Mouse (Mus musculus): Measurements from ENCODE around the gene Cldn34c1. TPM values are rescaled to one million over a fixed set of nuclear protein-coding genes. Genes with fewer than 3 reads are reported as not detected.
"Not testable (repeated sequence)": the region's sequence is repeated elsewhere in the genome, so short reads cannot be mapped to it uniquely, and the experiment has no call there.

Cldn34c1 gene
- not detected in 2 replicates for polyA plus RNA-seq (2012; ENCODE audit: insufficient read depth, insufficient read length, low replicate concordance, missing spikeins)

DNA sequence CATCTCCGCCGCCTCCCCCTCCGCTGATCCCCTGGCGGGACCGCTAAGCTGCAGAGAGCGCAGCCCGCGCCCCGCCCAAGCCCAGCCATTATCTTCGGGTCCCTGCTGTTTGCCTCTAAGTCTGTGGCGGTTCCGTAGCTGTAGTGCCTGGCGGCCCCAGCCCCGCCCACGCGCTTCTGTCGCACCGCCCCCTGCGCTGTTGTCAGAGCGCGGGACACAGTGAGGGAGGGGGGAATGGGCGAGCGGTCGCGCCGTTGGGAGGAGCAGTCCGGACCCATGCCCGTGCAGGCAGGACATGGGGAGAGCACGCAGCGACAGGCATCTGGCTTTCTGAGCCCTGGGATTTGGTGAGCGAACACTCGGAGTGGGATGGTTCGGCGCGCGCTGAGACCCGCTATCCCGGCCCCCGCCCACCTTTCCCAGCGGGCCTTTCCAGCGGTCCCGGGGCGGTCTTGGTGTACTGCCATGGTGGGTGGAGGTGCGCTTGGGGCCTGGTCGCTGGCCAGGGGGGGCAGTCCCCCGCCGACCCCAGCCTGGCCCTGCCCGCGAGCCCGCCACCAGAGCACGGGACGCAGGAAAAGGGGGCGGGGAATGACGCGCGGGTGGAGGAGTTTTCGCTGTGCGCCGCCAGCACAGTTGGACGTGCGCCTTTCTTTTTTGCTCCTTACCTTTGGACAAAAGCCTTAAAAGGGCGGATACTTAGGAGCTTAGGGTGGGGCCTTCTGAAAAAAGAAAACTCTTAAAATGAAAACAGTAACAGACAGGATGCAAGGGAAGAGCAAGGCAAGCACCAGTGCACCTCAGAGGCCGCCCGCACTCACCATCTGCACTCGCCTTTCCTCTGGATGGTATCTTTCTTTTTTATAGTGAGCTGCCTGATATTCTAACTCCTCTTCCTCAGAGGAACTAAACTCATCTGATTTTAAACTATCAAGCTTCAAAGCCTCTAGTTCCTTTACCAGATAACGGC lies at the start of gene Cldn34c1:
Gene Cldn34c1, plus strand, starts transcription at position 205 of the 970 bp plus-strand sequence.
- Histone ChIP-seq H3K4me1 (ENCODE audit: control insufficient read depth, insufficient read depth, low read length) (no peaks in the 10 kb centered on the region), H3K27ac (ENCODE audit: insufficient read depth, low read depth, low read length) (peak within 1 kb of the TSS; percentile 86), H3K4me3 (ENCODE audit: insufficient read depth, low read depth, low read length) (peak within 1 kb of the TSS; percentile 84)
- WGBS = 14% methylated on average over 66 of the region's 66 CpGs
- no peak for TF ChIP-seq POLR2A (IDR thresholded peaks at IDR 0.05; ENCODE audit: insufficient read depth, low read depth, low read length)
- no peak for TF ChIP-seq CTCF (IDR thresholded peaks at IDR 0.05; ENCODE audit: insufficient read depth, low read depth, low read length)

DNA sequence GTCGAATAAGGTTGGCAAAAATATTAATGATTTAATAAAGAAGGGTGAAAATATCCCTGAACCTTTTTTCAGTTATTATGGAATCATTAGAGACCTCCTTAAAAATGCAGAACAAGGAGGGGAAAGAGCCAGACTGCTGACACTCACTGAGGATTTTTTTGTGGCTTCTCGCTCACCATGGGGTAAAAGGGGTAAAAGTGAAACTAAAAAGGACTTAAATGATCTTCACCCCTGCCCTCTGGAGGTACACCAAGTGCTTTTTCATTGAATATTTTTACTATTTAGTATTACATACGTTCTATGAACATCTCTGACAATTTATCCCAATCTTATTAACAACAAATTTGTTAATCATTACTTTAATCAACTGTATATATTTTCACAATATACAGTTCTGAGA lies 15.9 kb upstream of the Cldn34c1 start:
- TF ChIP-seq POLR2A (IDR thresholded peaks at IDR 0.05; ENCODE audit: insufficient read depth, low read depth, low read length) (no peak), CTCF (IDR thresholded peaks at IDR 0.05; ENCODE audit: insufficient read depth, low read depth, low read length) (no peak)
- Histone ChIP-seq H3K27ac (ENCODE audit: insufficient read depth, low read depth, low read length) (no peak overlapping the region), H3K4me1 (ENCODE audit: control insufficient read depth, insufficient read depth, low read length) (no peaks in the 10 kb centered on the region), H3K4me3 (ENCODE audit: insufficient read depth, low read depth, low read length) (no peak overlapping the region)
- WGBS = 82% methylated on average over 3 of the region's 3 CpGs

DNA sequence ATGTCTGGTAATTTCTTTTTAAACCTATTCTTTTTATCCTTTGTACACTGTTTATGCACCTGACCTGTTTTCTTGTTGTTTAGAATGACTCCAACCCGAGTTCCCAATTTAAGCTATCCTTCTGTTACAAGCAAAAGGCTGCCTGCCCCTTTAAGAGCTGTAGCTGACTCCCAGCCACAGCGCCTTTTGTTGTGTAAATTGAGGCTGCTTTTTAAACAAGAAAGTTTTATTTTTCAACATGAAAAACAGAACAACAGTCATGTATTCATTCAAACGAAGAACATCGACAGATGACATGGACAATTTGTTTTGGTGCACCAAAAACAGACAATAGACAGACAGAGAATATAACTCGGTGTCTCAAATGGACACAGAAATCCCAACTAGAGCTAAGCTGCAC lies 489 bp upstream of the Cldn34c1 start:
- H3K4me1 ChIP-seq (ENCODE audit: control insufficient read depth, insufficient read depth, low read length) = not testable (repeated sequence)
- Histone ChIP-seq H3K27ac (ENCODE audit: insufficient read depth, low read depth, low read length) (peak overlapping the region; percentile 86), H3K4me3 (ENCODE audit: insufficient read depth, low read depth, low read length) (peak overlapping the region; percentile 84)
- WGBS = 13% methylated on average over 5 of the region's 5 CpGs

- H3K27ac ChIP-seq (ENCODE audit: insufficient read depth, low read depth, low read length); H3K4me1 ChIP-seq (ENCODE audit: control insufficient read depth, insufficient read depth, low read length): not testable (repeated sequence)
- 11% methylated on average over 7 of the region's 7 CpGs for WGBS
- H3K4me3 ChIP-seq (ENCODE audit: insufficient read depth, low read depth, low read length) = peak overlapping the region; percentile 6; the same call in 1 of the 2 replicates
Measured at GRCm38 (mm10) chrX:123104692-123105091, 1.4 kb downstream of the Cldn34c1 start.

DNA sequence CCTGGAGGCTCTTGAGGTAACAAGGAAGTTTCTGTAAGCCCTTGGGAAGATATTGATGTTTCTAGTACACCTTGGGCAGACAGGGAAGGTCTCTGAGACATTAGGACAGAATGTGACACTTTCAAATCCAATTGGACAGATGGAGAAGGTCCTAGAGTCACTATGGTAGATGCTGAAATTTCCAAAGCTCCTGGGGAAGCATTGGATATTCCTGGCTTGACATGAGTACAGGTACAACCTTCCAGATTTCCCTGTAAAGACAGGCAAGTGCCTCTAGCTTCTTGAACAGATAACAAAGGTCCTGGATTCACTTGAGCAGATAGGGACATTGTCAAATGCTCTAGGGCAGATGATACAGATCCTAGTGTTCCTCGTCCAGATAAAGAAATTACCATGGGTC lies 119.1 kb downstream of the Cldn34c1 start, which contains the start of gene Srsx:
Gene Srsx, minus strand, starts transcription at position 101 of the 400 bp plus-strand sequence.
- not testable (repeated sequence) for H3K4me3 ChIP-seq (ENCODE audit: insufficient read depth, low read depth, low read length); H3K27ac ChIP-seq (ENCODE audit: insufficient read depth, low read depth, low read length); H3K4me1 ChIP-seq (ENCODE audit: control insufficient read depth, insufficient read depth, low read length)
- no CpG with 5 or more reads among the region's 1 CpGs for WGBS

Other genes starting within 250 kb of the Cldn34c1 start
- not detected in 2 replicates for gene Gm17521, start 73.8 kb upstream of the Cldn34c1 start, polyA plus RNA-seq (2012; ENCODE audit: insufficient read depth, insufficient read length, low replicate concordance, missing spikeins)
- not detected in 2 replicates for gene Srsx, start 119.0 kb downstream of the Cldn34c1 start, polyA plus RNA-seq (2012; ENCODE audit: insufficient read depth, insufficient read length, low replicate concordance, missing spikeins)
- gene Gm17577, start 143.4 kb downstream of the Cldn34c1 start, polyA plus RNA-seq (2012; ENCODE audit: insufficient read depth, insufficient read length, low replicate concordance, missing spikeins) = not detected in 2 replicates